Mouse (Mus musculus) stomach, embryonic 14.5 days (tissue): ENCODE data around the gene Tmem170b. TPM values are rescaled to one million over a fixed set of nuclear protein-coding genes. Genes with fewer than 3 reads are reported as not detected.

ENCODE experiments used
- ATAC-seq: fragments of 200-750 bp; cut with Nextera tagmentation; 2 replicates; pipeline ENCODE4 v1.8.0; 2017; ENCODE audit warnings: low read depth, moderate TSS enrichment; ENCODE audit not compliant: insufficient number of reproducible peaks, insufficient read depth, low FRiP score
- H3K27ac ChIP-seq: fragments of 300-500 bp; sonication (generic); 2 replicates; pipeline ENCODE4 v1.5.1; 2014; ENCODE audit warnings: mild to moderate bottlenecking, low read length, moderate library complexity, mixed read lengths
- H3K27me3 ChIP-seq: fragments of 300-500 bp; sonication (generic); 2 replicates; pipeline ENCODE4 v1.6.1; 2014; ENCODE audit warnings: low read length, control low read depth, mixed read lengths; ENCODE audit not compliant: control insufficient read depth, insufficient read depth
- H3K36me3 ChIP-seq: fragments of 300-500 bp; sonication (generic); 2 replicates; pipeline ENCODE4 v1.6.1; 2014; ENCODE audit warnings: mild to moderate bottlenecking, control low read depth, low read length, moderate library complexity, mixed read lengths; ENCODE audit not compliant: control insufficient read depth, insufficient read depth
- H3K4me1 ChIP-seq: fragments of 300-500 bp; sonication (generic); 2 replicates; pipeline ENCODE4 v1.6.1; 2014; ENCODE audit warnings: low read length, control low read depth, mixed read lengths; ENCODE audit not compliant: control insufficient read depth, insufficient read depth
- H3K4me2 ChIP-seq: fragments of 300-500 bp; sonication (generic); replicated peaks from 2 replicates; pipeline ENCODE4 v1.6.1; 2014; ENCODE audit warnings: low read depth, low read length, control low read depth
- H3K4me3 ChIP-seq: fragments of 300-500 bp; sonication (generic); 2 replicates; pipeline ENCODE4 v1.5.1; 2014; ENCODE audit warnings: low read depth, low read length, control low read depth
- H3K9ac ChIP-seq: fragments of 300-500 bp; sonication (generic); replicated peaks from 2 replicates; pipeline ENCODE4 v1.6.1; 2014; ENCODE audit warnings: low read depth, mild to moderate bottlenecking, control low read depth, low read length, moderate library complexity, mixed read lengths
- H3K9me3 ChIP-seq: fragments of 300-500 bp; sonication (generic); 2 replicates; pipeline ENCODE4 v1.6.1; 2016; ENCODE audit warnings: low read depth, low read length, control low read depth; ENCODE audit not compliant: control insufficient read depth
- WGBS: fragments of 180-500 bp; shearing (Covaris S2); extraction: QIAGEN DNeasy Blood & Tissue Kit; methylation state at CpG from one replicate; pipeline ENCODE4 v1.1.7; 2014; 5-methylcytosine and 5-hydroxymethylcytosine counted together
- polyA plus RNA-seq: library from polyadenylated mRNA; unstranded; fragments of >200 nt; fragmentation: Nextera tagmentation; extraction: Ambion mirVana; gene quantifications from 2 replicates; pipeline ENCODE4 v1.2.1, GENCODE M21; 2014

Gene Tmem170b
- polyA plus RNA-seq = 11.2 and 12.6 TPM in 2 replicates

DNA sequence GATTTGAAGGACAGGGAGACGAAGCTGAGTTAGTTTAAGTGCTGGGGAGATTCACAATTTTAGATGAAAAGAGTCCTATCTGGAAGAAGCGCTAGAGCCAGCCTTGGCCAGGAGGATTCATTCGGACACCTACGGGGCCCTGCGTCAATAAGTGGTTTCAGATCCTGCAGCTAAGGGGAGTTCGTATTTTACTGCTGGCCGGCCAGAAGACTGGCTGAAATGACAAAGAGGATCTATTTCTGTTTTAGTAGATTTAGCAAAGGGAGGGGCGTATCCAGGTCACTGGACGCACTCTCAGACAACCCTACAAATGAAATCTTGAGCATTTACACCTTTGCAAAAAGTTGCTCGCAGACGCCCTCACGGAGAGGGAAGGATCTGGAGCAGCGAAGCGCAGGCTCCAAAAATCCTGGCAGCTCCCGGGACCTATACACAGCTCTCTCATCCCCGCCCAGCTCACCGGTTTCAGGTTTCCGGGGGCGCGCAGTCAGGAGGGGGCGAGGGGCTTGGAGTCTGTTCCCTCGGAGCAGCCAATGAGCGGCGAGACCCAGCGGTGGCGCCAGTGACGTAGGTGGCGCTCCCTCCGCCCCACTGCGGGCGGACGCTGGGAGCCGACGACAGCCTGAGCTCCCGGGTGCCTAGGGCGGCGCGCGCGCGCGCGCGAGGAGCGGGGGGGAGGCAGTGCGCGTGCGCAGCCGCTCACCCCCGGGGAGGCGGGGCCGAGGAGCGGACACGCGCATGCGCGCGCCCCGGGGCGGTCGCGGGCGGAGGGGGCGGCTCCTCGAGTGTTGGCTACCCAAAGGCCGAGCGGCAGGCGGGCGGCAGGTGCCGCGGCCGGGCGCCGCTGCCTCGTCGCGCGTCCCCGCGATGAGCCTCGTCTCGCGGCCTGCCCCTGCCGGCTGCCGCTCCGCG, at the start of gene Tmem170b:
Tmem170b (plus strand) TSS at position 809 of the 912 bp plus-strand sequence.
- Histone ChIP-seq H3K4me1 (0 out of 2 replicates have a peak, but pooled peaks cover 3% of the 10 kb centered on the region), H3K36me3 (no peaks in the 10 kb centered on the region), H3K4me3 (peak within 1 kb of the TSS; percentile 94), H3K4me2 (peak within 1 kb of the TSS; percentile 66), H3K27me3 (no peaks in the 10 kb centered on the region), H3K9me3 (no peaks in the 10 kb centered on the region), H3K9ac (peak within 1 kb of the TSS; percentile 76), H3K27ac (peak within 1 kb of the TSS; percentile 80)
- peak; percentile 98 for ATAC-seq
- under 1% methylated on average over 72 of the region's 87 CpGs for WGBS

DNA sequence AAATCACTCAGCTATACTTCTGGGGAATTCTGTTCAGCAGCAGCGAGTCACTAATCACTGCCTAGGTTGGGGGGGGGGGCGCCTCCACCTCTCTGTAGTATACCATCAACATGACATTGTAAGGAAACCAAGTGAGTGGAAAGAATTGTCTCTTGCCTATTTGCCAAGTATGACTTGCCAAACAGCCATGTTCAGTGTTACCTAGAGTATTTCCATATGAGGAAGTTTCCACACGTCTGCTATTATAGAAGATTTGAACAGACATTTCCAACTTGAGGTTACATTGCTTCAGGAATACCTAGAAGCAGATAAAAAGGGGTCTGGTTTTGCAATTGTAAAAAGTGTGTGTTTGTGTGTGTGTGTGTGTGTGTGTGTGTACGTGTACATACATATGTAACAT, 44.7 kb upstream of the Tmem170b start:
- ATAC-seq = no peak
- Histone ChIP-seq H3K9me3 (no peaks in the 10 kb centered on the region), H3K4me1 (peaks cover 3% of the 10 kb centered on the region; the same call in 1 of the 2 replicates), H3K4me3 (no peak overlapping the region), H3K9ac (no peak overlapping the region), H3K27ac (no peak overlapping the region), H3K27me3 (no peaks in the 10 kb centered on the region), H3K36me3 (no peaks in the 10 kb centered on the region), H3K4me2 (no peak overlapping the region)
- WGBS = 81% methylated on average over 4 of the region's 4 CpGs

DNA sequence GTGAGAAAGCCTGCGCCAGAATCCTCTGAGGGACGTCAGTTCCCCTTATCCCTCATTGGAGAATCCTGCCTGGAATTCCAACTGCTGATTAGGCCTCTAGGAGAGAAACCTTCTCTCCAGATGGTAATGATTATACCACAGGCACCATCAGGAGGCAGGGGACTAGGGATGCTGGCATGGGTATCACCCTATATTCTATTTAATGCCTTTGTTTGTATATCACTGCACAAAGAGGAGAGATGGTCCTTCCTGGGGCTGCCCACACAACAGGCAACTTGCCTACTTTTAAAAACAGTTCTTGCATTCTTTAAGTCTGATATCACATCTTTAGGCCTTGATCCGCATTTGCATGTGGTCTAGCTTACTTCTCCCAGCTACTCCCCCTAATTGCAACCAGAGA, 37.3 kb upstream of the Tmem170b start:
- no peak overlapping the region for H3K4me3 ChIP-seq
- no peak overlapping the region for H3K9ac ChIP-seq
- ATAC-seq = no peak
- WGBS = 86% methylated on average over 3 of the region's 3 CpGs
- no peak overlapping the region for H3K4me2 ChIP-seq
- no peaks in the 10 kb centered on the region for H3K36me3 ChIP-seq
- no peaks in the 10 kb centered on the region for H3K27me3 ChIP-seq
- H3K9me3 ChIP-seq = no peaks in the 10 kb centered on the region
- peaks cover 3% of the 10 kb centered on the region; the same call in 1 of the 2 replicates for H3K4me1 ChIP-seq
- H3K27ac ChIP-seq = no peak overlapping the region

DNA sequence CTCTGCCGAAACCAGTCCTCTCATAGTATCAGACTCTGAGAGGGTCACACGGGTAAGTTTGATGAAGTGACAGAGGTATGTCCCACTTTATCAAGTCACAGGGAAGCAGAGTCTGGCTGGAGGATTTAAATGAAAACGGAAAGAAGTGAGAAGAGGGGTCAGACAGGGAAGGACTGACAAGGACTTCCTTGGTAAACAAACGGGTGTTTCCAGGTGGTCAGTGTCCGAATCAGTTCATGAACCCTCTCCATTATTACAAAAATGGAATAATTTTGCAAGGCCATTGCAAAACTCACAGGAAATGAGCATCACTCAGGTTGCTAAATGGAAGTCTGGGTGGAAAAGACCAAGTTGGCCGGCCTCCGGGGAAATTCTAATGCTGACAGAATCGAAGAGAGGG, 36.8 kb upstream of the Tmem170b start:
- H3K4me2 ChIP-seq = no peak overlapping the region
- no peaks in the 10 kb centered on the region for H3K27me3 ChIP-seq
- WGBS = 68% methylated on average over 8 of the region's 8 CpGs
- no peaks in the 10 kb centered on the region for H3K9me3 ChIP-seq
- H3K9ac ChIP-seq = no peak overlapping the region
- H3K4me1 ChIP-seq = peaks cover 3% of the 10 kb centered on the region; the same call in 1 of the 2 replicates
- H3K27ac ChIP-seq = no peak overlapping the region
- no peak for ATAC-seq
- no peaks in the 10 kb centered on the region for H3K36me3 ChIP-seq
- no peak overlapping the region for H3K4me3 ChIP-seq

DNA sequence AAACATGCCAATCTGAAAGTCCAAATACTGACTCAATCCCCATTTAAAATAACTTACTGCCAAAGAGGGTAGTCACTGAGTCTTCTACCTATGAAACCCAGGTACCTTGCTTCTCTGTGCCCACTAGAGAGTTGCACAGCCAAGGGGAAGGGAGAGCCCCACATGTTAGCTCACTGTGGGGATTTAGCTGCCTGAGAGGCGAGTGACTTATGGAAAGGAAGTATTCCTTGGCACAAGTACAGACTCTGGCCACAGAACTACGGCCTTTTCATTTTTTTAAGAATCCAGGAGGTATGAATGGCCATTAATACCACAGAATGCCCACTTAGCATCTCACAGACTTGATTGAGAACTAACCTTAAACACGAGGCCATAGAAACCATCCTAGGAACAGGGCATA, 35.9 kb upstream of the Tmem170b start:
- Histone ChIP-seq H3K4me2 (no peak overlapping the region), H3K9ac (no peak overlapping the region), H3K27ac (no peak overlapping the region), H3K9me3 (no peaks in the 10 kb centered on the region), H3K36me3 (no peaks in the 10 kb centered on the region), H3K4me3 (no peak overlapping the region), H3K4me1 (peaks cover 3% of the 10 kb centered on the region; the same call in 1 of the 2 replicates), H3K27me3 (no peaks in the 10 kb centered on the region)
- no peak for ATAC-seq
- 56% methylated on average over 3 of the region's 3 CpGs for WGBS

DNA sequence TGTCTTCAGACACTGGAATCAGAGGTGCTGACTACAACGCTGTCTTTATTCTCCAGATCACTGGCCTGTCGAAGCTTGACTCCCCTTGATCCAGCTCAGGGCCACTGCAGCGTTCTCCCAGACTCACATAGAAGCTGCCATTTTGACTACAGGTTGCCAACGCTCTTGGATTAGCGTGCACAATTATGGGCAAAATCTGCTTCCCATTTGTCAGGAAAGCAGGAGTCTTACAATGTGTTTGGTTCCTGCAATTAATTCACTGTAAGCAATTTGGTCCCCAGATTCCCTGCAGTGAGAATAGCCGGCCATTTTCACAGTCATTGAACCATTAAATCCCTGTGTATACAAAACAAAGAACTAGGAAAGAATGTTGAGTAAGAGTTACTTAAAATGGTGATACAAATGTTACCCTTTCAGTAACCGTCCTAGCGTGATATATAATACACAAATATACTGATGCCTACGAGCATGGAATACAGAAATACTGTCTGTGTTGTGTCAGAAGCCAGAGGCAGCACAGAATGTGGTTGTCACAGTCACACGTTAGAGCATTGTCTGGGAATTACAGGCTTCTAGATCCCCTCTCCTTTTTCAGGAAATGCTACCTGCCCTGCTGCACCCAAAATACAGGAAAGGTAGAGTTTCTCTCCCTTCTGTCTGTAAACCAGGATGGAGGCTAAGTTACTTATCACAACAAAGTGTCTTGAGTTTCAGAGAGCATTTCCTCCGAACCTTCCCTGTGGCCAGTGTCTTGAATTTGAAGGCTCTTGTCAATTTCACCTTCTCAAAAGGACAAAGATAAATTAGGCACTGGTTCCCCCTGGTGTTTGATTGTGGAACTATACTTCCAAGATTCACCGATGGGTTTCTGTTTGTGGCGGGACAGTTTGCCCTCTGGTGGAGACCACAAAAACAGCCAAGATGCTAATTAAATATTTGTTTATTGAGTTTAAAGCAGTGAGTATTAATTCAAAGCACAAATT, 34.0 kb upstream of the Tmem170b start:
- H3K27ac ChIP-seq = no peak overlapping the region
- no peaks in the 10 kb centered on the region for H3K36me3 ChIP-seq
- H3K9me3 ChIP-seq = no peaks in the 10 kb centered on the region; the same call in 1 of the 2 replicates
- H3K4me2 ChIP-seq = no peak overlapping the region
- no peaks in the 10 kb centered on the region for H3K4me1 ChIP-seq
- no peaks in the 10 kb centered on the region for H3K27me3 ChIP-seq
- H3K4me3 ChIP-seq = no peak overlapping the region
- no peak overlapping the region for H3K9ac ChIP-seq
- no peak for ATAC-seq
- 46% methylated on average over 13 of the region's 13 CpGs for WGBS

DNA sequence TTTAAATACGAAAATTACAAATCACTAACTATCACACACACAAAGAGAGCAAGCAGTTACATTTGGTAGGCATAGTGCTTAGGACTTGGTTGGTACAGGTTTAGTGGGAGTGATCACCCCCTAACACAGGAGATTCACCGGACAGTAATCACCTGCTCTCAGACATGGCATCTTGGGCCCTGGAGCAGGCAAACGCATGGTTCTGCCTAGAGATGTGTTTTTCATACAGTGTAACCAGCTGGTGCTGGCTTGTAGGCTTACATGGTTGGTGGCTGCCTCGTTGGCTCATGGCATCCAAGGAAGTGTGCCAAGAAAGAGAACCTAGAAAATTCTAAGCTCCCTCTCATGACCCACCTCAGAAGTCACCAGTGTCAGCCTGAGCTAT, 33.4 kb upstream of the Tmem170b start:
- Histone ChIP-seq H3K4me3 (no peak overlapping the region), H3K4me1 (no peaks in the 10 kb centered on the region), H3K36me3 (no peaks in the 10 kb centered on the region), H3K27ac (no peak overlapping the region), H3K9ac (no peak overlapping the region), H3K9me3 (peaks cover 3% of the 10 kb centered on the region; the same call in 1 of the 2 replicates), H3K27me3 (no peaks in the 10 kb centered on the region), H3K4me2 (no peak overlapping the region)
- WGBS = 50% methylated on average over 4 of the region's 4 CpGs
- ATAC-seq = no peak
